Mouse (Mus musculus): ENCODE measurements around the gene Ccdc155.

Gene Ccdc155

DNA sequence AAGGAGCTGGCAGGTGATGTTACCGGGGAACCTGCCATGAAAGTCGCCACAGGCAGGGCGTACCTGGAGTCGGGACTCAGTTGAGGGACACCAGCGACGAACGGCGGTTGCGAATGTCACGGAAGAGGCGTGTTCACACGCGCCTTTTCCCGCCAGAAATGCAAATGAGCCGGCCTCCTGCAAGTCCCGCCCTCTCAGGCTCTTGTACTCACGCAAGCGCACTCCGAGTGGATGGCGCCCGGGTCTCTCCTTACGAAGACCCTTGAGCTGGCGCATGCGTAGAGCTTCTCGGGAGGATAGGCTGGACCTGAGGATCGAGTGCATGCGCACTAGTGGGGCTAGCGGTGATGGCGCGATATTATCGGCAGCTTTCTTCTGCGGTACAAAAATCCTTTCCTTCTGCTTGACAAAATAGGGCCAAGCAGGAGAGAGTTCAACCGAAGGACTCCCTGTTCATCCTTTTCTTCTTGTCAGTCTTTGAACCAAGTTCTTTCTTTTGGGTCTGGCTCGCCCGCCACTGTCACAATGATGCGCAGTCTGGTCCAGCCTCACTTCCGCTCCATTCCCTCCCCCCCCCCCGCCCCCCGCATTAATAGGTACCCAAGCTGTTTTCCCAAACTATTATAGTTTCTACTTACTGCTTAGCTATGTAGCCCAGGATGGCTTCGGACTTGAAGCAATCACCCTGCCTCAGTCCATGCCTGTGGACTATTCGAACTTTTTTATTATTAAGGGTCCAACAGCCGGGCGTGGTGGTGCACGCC is at the start of gene Ccdc155:
Gene Ccdc155, minus strand, starts transcription at position 513 of the 764 bp plus-strand sequence.
- peak; percentile 98 for DNase-seq (ENCODE audit: low read depth)

DNA sequence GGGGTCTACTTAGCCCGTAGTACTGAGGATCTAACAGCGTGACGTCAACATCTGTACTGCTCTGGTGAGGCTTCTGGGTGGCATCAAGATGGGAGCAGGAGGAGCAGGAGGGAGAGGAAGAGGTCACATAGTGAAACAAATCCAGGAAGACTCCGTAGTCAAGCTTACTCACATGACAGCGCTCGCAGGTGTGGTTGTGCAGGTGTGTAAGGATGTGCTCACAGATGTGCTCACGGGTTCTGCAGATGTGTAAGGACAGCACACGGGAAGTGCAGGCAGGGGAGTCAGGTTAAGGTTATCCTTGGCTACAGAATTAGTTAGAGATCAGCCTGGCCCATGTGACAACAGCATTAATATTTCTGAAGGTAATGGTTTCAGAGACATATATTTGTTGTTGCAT is 49.1 kb upstream of the Ccdc155 start:
- DNase-seq (ENCODE audit: low read depth): no peak

DNA sequence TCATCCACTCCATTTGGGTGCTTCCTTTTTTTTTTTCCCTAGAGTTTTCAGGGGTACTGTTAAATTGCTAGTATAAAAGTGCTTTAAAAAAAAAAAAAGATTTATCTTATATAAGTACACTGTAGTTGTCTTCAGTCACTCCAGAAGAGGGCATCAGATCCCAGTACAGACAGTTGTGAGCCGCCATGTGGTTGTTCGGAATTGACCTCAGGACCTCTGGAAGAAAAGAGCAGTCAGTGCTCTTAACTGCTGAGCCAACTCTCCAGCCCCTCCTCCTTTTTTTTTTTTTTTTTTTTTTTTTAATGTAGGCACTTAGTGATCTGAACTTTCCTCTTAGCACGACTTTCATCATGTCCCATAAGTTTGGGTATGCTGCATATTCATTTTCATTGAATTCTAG is 43.0 kb upstream of the Ccdc155 start:
- DNase-seq (ENCODE audit: low read depth): peak; percentile 39

DNA sequence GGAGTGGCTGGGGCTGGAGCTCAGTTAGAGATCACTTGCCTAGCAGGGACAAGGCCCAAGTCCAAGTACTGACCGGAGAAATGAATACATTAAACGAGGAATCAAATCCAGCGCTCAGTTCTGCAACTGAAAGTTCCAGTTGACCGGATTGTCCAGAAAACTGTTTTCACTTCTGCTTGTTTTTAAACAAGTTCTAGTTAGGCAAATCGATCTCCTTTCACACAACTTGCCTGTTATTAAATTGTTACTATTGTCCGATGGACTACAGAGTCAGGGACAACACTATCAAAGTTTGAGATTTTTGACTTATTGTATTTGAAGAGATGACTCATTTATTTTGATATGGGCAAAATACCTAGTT is 36.7 kb upstream of the Ccdc155 start:
- DNase-seq (ENCODE audit: low read depth): no peak

DNA sequence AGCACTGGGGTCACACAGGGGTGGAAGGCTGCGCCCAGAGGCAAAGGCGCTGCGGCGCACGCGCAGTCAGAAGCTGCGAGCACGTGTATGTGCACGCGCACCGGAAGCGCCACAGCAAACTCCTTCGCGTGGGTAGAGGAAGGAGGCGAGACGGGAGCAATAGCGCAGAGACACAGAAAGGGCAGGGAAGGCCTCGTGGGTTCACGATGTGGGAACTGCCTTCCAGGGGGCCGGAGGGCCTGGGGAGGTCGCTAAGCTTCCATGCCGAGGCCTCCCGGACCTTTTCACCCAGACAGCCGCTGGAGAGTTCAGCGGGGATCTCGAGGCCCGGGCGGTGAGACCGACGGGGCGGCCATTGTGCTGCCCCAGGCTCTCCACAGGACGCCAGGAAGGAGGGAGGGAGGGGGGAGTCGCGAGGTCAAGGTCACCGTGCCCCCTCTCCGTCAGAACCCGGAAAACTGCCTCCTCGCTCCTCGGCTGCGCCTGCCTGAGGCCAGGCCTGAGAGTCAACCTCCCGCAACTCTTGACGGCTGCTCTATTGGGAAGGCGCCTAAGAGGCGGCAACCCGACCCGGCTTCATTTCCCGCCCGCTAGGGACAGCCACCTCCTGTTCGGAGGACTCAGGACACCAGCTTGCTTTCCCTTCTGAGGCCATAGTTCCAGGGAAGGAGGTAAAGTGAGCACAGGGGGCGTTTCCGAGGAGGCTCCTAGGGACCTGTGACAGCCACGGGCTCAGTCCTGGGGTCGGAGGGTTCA is 36.1 kb upstream of the Ccdc155 start, which contains the start of gene Slc6a16:
Gene Slc6a16, plus strand, starts transcription at position 453 of the 756 bp plus-strand sequence.
- DNase-seq (ENCODE audit: low read depth): no peak

DNA sequence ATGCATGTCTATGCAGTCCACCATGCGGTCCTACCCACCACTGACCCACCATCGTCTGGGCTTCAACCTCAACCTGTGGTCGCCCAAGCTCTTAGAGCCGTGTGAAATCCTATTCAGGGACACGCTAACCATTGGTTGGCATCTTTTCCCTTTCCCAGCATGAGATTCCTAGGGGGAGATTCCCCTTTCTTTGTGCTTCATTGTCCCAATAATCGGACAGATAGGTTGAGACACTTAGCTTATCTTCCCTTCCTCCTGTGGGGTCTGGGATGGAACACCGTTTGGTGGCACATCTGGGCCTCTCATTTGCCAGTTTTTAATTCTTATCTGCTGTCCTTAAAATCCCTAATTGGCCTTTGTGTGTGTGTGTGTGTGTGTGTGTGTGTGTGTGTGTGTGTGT is 35.4 kb upstream of the Ccdc155 start:
- DNase-seq (ENCODE audit: low read depth): no peak

DNA sequence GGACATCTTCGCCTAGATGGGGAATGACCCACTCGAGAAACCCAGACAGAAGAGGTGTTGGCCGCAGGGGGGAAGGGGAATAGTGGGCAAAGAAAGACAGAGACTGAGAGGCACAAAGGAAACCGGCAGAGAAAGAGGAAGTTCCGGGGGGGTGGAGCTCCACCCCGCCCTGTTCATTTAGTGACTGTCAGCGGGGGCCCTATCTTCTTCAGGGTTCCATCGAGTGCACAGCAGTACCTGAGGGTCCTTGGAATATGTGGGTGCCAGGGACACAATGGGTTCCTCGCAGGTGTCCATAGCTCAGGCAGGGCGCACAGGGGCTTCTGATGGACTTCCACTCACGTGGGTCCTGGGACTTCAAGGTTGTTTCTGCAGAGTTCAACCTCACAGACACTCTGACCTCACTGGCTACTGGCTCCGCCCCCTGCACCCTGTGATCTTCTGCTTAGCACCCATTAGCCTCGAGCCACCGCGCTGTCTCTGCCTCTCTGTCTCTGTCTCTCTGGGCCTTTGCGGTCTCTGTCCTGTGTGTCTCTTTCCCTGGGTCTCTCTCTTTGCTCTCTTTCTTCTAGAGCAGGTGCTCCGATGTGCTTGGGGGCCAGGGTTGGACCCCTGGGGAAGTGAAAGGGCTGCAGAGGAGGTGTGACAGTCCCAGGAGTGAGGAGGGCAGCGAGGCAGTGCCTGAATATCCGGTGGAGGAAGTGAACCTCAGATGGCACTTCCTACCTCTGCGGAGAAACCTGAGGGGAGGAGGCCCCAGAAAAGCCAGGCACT is 34.2 kb upstream of the Ccdc155 start, which contains the start of gene Cd37:
Gene Cd37, minus strand, starts transcription at position 393 of the 774 bp plus-strand sequence.
- peak; percentile 96 for DNase-seq (ENCODE audit: low read depth)

DNA sequence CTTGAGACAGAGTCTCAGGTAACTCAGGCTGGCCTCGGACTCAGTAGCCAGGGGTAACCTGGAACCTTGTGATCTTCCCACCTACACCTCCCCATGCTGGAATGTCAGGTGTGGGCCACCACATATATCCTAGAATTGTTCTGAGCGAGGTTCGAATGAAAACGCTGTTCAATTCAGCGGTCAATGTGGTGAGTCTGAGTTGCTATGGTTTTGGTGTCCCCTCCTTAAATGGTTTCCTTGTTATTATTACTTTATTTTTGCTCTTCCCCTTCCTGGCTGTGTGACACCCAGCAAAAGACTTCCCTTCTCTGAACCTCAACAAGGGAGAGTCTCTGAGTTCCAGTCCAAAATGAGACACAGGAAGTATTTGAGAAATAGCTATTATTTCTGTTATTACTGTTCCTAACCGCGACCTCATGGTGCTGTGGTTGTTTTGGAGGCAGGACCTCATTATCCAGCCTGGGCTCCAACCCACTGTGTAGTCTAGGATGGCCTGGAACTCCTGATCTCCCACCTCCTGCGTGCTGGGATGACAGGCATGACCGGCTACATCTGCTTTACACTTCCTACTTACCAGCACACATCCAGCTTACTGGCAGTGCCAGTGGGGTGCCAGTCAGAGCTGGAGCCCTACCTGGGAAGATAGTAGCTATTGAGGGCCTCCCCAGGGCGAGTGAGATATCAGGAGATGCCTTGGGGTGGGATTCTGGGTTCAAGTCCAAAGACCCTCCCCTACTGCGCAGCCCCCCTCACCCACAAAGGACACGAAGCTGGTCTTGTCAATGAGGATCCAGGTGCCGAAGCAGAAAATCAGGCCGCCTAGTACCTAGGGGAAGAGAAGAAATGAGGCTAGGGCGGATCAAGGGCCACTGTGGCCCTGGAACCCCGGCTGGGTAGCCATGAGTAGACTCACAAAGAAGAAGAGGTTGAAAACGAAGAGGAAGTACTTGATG is 33.3 kb upstream of the Ccdc155 start:
- DNase-seq (ENCODE audit: low read depth): peak; percentile 54

DNA sequence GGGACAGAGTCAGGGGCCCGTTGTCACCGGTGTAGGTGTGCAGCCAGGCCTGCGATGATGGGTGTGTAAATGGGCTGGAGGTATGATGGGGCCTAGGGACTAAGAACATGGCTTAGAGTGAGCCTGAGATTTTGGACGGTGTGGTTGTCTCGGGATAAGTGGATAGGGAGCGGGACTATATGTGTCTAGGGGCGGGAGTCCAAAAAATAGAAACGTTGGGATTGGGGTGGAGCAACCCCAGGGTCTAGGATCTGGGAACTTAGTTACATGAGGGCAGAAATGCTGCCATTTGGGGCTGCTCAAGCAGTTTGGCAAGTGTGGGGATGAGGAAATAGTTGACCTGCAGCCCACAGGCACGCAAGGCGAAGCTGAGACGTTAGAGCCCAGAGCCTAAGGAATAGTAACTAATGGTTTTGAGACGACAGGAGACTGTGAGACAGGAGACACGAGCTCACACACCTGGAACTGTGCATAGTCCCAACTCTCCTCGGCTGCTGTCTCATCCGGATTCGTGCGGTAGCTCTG is 31.0 kb upstream of the Ccdc155 start:
- no peak for DNase-seq (ENCODE audit: low read depth)

DNA sequence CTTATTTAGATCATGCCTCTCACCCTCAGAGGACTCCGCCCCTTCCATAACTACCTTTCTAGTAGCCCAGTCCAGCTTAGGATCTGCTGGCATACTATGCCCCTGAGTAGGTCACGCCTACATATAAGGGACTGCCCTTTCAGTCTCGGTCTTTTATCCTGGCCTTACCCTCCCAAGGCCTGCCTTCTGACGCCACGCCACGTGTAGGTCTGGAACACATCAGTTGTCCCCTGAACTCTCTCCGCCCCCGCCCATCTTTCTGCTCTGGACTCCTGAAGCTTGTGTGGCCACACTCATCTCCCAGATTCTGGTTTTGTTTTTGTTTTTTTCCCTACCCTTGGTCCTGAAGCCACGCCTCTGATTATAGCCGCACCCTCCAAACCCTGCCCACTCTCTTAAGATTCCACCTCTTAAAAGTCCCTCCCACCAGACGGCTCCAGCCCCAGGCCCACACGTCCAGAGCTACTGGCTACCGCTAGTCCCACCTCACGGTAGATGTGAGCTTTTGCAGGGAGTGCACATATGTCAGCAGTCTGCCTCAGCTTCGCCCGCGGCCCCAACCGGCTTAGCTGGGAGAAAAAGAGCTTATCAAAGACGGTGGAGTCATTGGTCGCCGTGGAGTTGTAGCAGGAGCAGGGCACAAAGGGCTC is 30.4 kb upstream of the Ccdc155 start:
- no peak for DNase-seq (ENCODE audit: low read depth)

DNA sequence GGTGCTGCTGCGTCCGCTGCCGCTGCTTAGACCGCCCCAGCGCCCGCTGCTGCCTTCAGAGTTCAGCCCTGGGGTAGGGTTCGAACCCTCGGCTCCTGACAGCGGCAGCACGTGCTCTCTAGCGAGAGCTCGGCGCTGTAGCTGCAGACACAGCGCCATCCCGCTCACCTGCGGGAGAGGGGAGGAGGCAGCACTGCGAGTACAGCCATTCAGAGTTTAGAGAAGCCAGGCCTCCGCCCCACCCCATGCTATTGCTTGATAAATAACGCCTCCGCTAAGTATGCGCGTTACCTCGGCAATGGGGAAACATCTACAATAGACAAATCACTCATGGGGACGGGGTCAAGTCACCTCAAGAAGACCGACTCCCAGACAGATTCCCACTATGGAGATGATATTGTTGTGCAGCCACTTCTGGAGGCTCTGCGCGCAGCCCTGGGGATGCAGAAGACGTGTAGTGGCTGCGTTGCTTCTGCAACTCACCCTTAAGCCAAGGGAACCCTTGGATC is 29.7 kb upstream of the Ccdc155 start:
- DNase-seq (ENCODE audit: low read depth): no peak

DNA sequence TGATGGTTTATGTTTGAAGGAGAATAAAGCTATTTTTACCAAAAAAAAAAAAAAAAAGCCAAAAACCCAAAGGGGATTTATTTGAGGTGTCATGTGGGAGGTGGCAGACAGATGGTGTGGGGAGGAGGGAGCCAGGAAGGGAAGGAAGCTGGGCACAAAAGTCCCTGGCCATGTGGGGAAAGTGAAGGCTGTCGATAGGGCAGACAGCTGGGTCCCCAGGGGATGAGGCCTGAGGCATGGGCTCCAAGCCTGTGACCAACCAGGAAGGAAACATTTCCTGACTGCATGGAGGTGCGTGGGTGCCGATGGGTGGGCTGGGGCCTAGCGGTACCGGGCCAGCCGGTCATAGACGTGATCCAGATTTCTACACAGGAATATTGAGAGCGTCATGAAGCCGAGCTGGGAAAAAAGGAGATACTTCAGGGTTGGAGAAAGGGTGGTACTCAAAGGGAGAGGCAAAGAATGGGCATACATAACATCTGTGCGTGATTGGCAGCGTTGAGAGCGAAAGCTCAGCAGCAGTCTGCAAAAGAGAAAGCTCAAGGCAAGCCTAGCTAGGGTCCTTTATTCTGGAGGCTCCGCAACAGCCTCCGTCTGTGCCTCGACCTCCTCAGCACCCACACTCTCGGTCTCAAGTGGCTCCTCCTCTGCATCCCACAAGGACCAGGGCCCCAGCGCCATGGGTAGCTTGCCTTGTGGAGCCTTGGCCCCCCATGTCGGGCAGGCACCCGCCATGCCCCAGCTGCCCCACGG is 29.1 kb upstream of the Ccdc155 start:
- no peak for DNase-seq (ENCODE audit: low read depth)

DNA sequence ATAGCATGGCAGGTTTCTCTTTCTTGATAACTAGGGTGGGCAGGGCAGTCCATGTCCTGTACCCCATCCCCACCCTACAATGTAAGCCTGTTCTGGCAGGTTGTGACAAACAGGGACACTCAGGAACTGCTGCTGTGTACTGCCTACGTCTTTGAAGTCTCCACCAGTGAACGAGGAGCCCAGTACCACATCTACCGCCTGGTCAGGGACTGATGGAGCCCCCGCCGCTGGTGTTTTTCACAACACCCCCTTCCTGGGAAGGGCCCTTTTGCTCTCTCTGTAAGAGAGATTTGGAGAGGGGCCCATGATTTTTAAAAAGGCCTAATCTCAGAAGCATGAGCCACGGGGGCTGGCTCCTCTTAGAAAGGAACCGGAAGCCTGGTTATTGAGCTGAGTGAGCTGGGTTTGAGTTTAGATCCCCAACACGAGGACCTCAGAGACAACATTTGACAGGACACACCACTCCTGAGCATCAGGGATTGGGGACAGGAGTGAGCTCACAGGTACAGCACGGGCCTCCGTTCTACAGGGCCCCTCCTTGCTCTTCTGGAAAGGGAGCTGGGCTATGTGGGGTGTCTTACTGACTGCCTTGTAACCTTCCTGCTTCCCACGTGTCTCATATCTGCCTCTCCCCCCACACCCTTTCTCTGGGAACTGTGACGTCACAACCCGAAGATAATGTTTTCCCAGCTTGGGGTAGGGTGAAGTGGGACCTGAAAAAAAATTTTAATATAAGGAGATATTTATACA is 28.2 kb upstream of the Ccdc155 start:
- no peak for DNase-seq (ENCODE audit: low read depth)

DNA sequence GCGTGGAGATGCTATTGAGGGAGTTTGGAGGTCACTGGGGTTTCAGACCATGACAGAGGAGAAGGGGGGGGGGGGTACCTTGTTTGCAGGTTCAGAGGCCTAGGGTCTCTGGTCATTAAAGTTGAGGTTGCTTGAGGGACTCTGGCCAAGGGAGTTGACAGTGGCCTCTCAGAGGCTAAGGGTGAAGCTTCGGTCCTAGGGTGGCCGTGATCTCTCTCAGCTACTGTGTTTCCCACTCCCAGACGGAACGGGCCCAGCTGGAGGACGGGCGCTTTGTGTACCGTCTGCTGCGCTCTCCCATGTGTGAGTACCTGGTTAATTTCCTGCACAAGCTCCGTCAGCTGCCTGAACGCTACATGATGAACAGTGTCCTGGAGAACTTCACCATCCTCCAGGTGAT is 27.2 kb upstream of the Ccdc155 start:
- DNase-seq (ENCODE audit: low read depth): no peak

DNA sequence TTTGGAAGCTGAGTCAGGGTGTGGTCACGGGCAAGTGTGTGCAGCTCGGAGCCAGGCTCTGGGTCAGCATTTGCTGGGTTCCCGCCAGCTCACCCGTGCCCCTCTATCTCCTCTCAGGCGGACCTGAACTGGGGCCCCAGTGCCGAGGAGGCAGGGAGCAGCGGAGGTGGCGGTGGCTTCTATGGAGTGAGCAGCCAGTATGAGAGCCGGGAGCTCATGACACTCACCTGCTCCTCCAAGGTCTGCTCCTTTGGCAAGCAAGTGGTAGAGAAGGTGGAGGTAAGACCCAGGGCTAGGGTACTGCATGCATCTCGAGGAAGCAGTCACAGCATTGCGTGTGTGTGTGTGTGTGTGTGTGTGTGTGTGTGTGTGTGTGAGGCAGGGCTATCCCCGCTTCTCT is 26.5 kb upstream of the Ccdc155 start:
- no peak for DNase-seq (ENCODE audit: low read depth)

DNA sequence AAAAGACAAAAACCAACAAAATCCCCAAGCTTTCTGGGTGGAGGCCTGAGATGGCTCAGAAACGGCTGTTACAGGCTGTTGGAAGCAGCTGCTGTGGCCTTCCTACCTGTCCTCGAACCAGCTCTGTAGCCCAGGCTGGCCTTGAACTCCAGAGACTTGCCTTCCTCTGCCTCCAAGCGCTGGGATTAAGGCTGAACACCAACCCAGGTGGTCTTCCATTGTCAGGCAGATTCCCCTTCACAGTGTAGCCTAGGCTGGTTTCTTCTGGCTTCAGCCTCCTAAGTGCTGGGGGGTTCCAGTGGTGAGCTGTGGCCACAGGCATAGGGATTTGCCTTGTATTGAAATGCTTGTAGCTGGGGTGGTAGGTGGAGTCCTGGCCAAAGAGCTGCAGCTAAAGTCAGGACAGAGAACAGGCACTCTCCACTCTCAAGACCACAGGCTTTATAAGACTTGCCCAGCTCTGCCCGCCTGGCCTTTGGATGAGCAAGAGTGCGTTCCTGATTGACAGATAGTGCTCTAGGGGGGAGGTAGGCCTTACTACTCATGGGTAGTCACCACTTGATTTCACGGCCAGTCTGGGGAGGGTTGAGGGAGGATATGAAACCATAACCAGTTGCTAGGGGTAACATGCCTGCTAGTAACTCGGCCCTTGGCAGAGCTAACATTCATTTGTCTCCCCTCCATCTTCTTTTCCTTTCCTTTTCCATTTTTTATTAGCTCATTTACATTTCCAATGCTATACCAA is 24.9 kb upstream of the Ccdc155 start:
- no peak for DNase-seq (ENCODE audit: low read depth)

DNA sequence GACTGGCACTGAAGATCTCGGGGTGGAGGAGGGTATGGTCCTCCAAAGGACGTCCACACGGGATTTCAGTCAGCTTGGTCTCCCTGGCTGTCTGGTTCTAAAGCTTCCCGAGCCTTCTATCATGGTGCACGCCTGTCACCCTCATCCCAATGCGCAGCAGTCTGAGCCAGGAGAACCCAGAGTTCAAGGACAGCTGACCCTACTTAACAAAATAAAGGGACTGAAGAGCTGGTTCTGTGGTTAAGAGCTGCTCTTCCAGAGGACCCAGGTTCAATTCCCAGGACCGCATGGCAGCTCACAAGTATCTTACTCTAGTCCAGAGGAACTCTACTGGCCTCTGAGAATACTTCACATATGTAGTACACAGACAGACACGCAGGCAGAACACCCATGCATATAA is 24.4 kb upstream of the Ccdc155 start:
- no peak for DNase-seq (ENCODE audit: low read depth)

DNA sequence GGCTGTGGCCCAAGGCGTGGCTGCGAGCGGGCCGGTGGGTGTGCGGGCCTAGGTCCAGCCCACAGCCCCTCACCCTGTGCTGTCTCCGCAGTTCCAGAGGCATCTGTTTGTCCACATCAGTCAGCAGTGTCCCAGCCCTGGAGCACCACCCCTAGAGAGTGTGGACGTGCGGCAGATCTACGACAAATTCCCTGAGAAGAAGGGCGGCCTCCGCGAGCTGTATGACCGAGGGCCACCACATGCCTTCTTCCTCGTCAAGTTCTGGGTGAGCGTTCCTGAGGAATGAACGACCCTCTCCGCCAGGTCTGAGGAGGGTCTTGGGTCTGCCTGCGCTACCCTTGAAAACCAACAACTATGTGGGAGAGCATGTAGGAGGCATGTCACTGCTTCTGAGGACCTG is 23.9 kb upstream of the Ccdc155 start:
- no peak for DNase-seq (ENCODE audit: low read depth)

All from induced T-regulatory cell, adult 2 months (primary cell).